Comparison of ENCODE assay signal across 22 mouse cellular contexts in genomic region chr5:21687042-21687441, GRCm38 (mm10). TPM values are rescaled to one million over a fixed set of nuclear protein-coding genes. Genes with fewer than 3 reads are reported as not detected.
DNase-seq lines count a peak whose midpoint lies in the region; ATAC-seq and TF ChIP-seq lines count a peak whose summit lies in the region.
"Had no signal": no experiment of that assay in that cellular context is flagged by ENCODE, and none has a peak within 500 bp of the region (broad histone marks: within the 10 kb centered on the region; RNA-seq: fewer than 3 reads in every experiment).

No protein-coding gene starts in this region.

- H3K27ac ChIP-seq in liver, embryonic 13.5 days: no peak overlapping the region
- H3K27ac ChIP-seq in lung, postnatal 0 days (ENCODE audit: low read length): no peak overlapping the region
- H3K27ac ChIP-seq: embryonic facial prominence, embryonic 13.5 days; forebrain, embryonic 15.5 days; gastrocnemius, adult 2 months; lung, embryonic 15.5 days; midbrain, embryonic 15.5 days; neural tube, embryonic 15.5 days; stomach, embryonic 15.5 days had no signal

- TF ChIP-seq EP300 in lung, postnatal 0 days (IDR thresholded peaks at IDR 0.05): no peak

- H3K9ac ChIP-seq in liver, embryonic 13.5 days: no peak overlapping the region; the same call in 1 of the 2 replicates
- no peak overlapping the region for H3K9ac ChIP-seq in lung, postnatal 0 days (replicated peaks; ENCODE audit: low read depth)
- H3K9ac ChIP-seq: embryonic facial prominence, embryonic 13.5 days; forebrain, embryonic 15.5 days; lung, embryonic 15.5 days; midbrain, embryonic 15.5 days; neural tube, embryonic 15.5 days; stomach, embryonic 15.5 days had no signal

- DNase-seq in heart, adult 11 months: peak; percentile 75
- no peak for DNase-seq in heart, adult 8-10 months (ENCODE audit: low spot score)
- DNase-seq in left cerebral cortex, postnatal 14 days (ENCODE audit: low spot score in 2 of 2): peak; percentile 36 to 53
- DNase-seq in left cerebral cortex, adult 18-20 months (ENCODE audit: low spot score in 2 of 2): no peak
- peak; percentile 54 for DNase-seq in MEL-GATA-1-ER (ENCODE audit: extremely low read depth, low read depth)
- no peak for DNase-seq in liver, embryonic 13.5 days
- DNase-seq in lung, postnatal 0 days (ENCODE audit: low spot score): no peak
- no peak for DNase-seq in right cerebral cortex, adult 18-20 months
- DNase-seq: adrenal gland, adult 2 months; cerebellum, postnatal 14 days; gastrocnemius, adult 2 months; kidney, adult 9 months; kidney, postnatal 25 days; left cerebral cortex, postnatal 4 days; thymus, adult 2 months had no signal

- H3K4me1 ChIP-seq in liver, embryonic 13.5 days (replicated peaks): 0 out of 2 replicates have a peak, but pooled peaks cover 9% of the 10 kb centered on the region
- no peaks in the 10 kb centered on the region for H3K4me1 ChIP-seq in lung, postnatal 0 days (ENCODE audit: insufficient read depth, low read depth, low read length)
- H3K4me1 ChIP-seq: forebrain, embryonic 15.5 days; lung, embryonic 15.5 days; midbrain, embryonic 15.5 days; neural tube, embryonic 15.5 days; stomach, embryonic 15.5 days had no signal

- TF ChIP-seq CTCF in lung, postnatal 0 days (IDR thresholded peaks at IDR 0.05): no peak

- no peaks in the 10 kb centered on the region for H3K9me3 ChIP-seq in liver, embryonic 13.5 days (replicated peaks)
- no peaks in the 10 kb centered on the region for H3K9me3 ChIP-seq in lung, postnatal 0 days (ENCODE audit: low read length)
- H3K9me3 ChIP-seq: embryonic facial prominence, embryonic 13.5 days; forebrain, embryonic 15.5 days; lung, embryonic 15.5 days; midbrain, embryonic 15.5 days; neural tube, embryonic 15.5 days; stomach, embryonic 15.5 days had no signal

- H3K4me3 ChIP-seq in liver, embryonic 13.5 days (replicated peaks): no peak overlapping the region
- no peak overlapping the region for H3K4me3 ChIP-seq in lung, postnatal 0 days (ENCODE audit: low read depth, low read length)
- H3K4me3 ChIP-seq: embryonic facial prominence, embryonic 13.5 days; forebrain, embryonic 15.5 days; gastrocnemius, adult 2 months; lung, embryonic 15.5 days; midbrain, embryonic 15.5 days; neural tube, embryonic 15.5 days; stomach, embryonic 15.5 days had no signal

- no peaks in the 10 kb centered on the region for H3K36me3 ChIP-seq in liver, embryonic 13.5 days
- H3K36me3 ChIP-seq in lung, postnatal 0 days (ENCODE audit: insufficient read depth, low read length): no peaks in the 10 kb centered on the region
- H3K36me3 ChIP-seq: embryonic facial prominence, embryonic 13.5 days; lung, embryonic 15.5 days; midbrain, embryonic 15.5 days; neural tube, embryonic 15.5 days; stomach, embryonic 15.5 days had no signal

- WGBS in liver, embryonic 13.5 days (ENCODE audit: insufficient replicate concordance): 19% methylated on average over 4 of the region's 4 CpGs
- WGBS in lung, postnatal 0 days: 56% methylated on average over 4 of the region's 4 CpGs

- intact Hi-C loops in left cerebral cortex, postnatal 14 days (cut with DNase I): no loop called here

- H3K27me3 ChIP-seq in liver, embryonic 13.5 days: no peaks in the 10 kb centered on the region
- no peaks in the 10 kb centered on the region for H3K27me3 ChIP-seq in lung, postnatal 0 days (replicated peaks; ENCODE audit: insufficient read depth, low read length)
- H3K27me3 ChIP-seq: embryonic facial prominence, embryonic 13.5 days; forebrain, embryonic 15.5 days; lung, embryonic 15.5 days; midbrain, embryonic 15.5 days; neural tube, embryonic 15.5 days; stomach, embryonic 15.5 days had no signal

- 0 out of 2 replicates have a peak, but pooled peaks have one; percentile 51 for ATAC-seq in liver, embryonic 13.5 days (ENCODE audit: low read depth)
- ATAC-seq in lung, postnatal 0 days: no peak
- ATAC-seq: forebrain, embryonic 15.5 days; midbrain, embryonic 15.5 days had no signal

- no peak overlapping the region for H3K4me2 ChIP-seq in liver, embryonic 13.5 days
- H3K4me2 ChIP-seq in lung, postnatal 0 days (replicated peaks; ENCODE audit: low read depth, low read length): no peak overlapping the region
- H3K4me2 ChIP-seq: embryonic facial prominence, embryonic 13.5 days; forebrain, embryonic 15.5 days; lung, embryonic 15.5 days; midbrain, embryonic 15.5 days; neural tube, embryonic 15.5 days; stomach, embryonic 15.5 days had no signal

RNA-seq across cellular contexts. Expression of gene Napepld, which starts 14.2 kb away (rescaled TPM):
- 1 to 10 TPM; 5.0 to 7.0 (median 6.8) TPM for total RNA-seq in heart, adult 8-10 months (2022)
- 1 to 10 TPM; 8.6 to 9.0 TPM for total RNA-seq in left cerebral cortex, postnatal 14 days (2021)
- total RNA-seq in left cerebral cortex, adult 18-20 months (2021): 10 to 100 TPM; 16.0 to 16.4 TPM
- 1.2 and 1.9 TPM in 2 replicates for polyA plus RNA-seq in liver, embryonic 13.5 days (2015; fragmentation: Nextera tagmentation; extraction: Ambion mirVana)
- polyA plus RNA-seq in lung, postnatal 0 days (2015; fragmentation: Nextera tagmentation; extraction: Ambion mirVana): 2.1 and 2.5 TPM in 2 replicates

RNA-seq across cellular contexts. Expression of gene Armc10, which starts 41.4 kb away (rescaled TPM):
- 1 to 10 TPM; 7.5 to 8.3 (median 7.8) TPM for total RNA-seq in heart, adult 8-10 months (2022)
- total RNA-seq in left cerebral cortex, postnatal 14 days (2021): 10 to 100 TPM; 20.4 to 22.1 TPM
- 10 to 100 TPM; 22.2 to 24.5 TPM for total RNA-seq in left cerebral cortex, adult 18-20 months (2021)
- 9.8 and 10.8 TPM in 2 replicates for polyA plus RNA-seq in liver, embryonic 13.5 days (2015; fragmentation: Nextera tagmentation; extraction: Ambion mirVana)
- polyA plus RNA-seq in lung, postnatal 0 days (2015; fragmentation: Nextera tagmentation; extraction: Ambion mirVana): 30.1 and 33.4 TPM in 2 replicates

RNA-seq across cellular contexts. Expression of gene Fbxl13, which starts 41.6 kb away (rescaled TPM):
- not detected for total RNA-seq in heart, adult 8-10 months (2022)
- total RNA-seq in left cerebral cortex, postnatal 14 days (2021): under 1 TPM; 0.33 to 0.36 TPM
- total RNA-seq in left cerebral cortex, adult 18-20 months (2021): under 1 TPM; 0.16 to 0.28 TPM
- polyA plus RNA-seq in liver, embryonic 13.5 days (2015; fragmentation: Nextera tagmentation; extraction: Ambion mirVana): 0.13 and 0.22 TPM in 2 replicates
- 1.1 and 1.2 TPM in 2 replicates for polyA plus RNA-seq in lung, postnatal 0 days (2015; fragmentation: Nextera tagmentation; extraction: Ambion mirVana)
- polyA plus RNA-seq: liver, adult 2 months had no signal

RNA-seq across cellular contexts. Expression of gene Pmpcb, which starts 49.9 kb away (rescaled TPM):
- total RNA-seq in heart, adult 8-10 months (2022): 100 to 1,000 TPM; 289 to 312 (median 300) TPM
- 10 to 100 TPM; 68.6 to 69.7 TPM for total RNA-seq in left cerebral cortex, postnatal 14 days (2021)
- total RNA-seq in left cerebral cortex, adult 18-20 months (2021): 10 to 100 TPM; 74.5 to 77.2 TPM
- 51.5 and 58.1 TPM in 2 replicates for polyA plus RNA-seq in liver, embryonic 13.5 days (2015; fragmentation: Nextera tagmentation; extraction: Ambion mirVana)
- 41.8 and 49.0 TPM in 2 replicates for polyA plus RNA-seq in lung, postnatal 0 days (2015; fragmentation: Nextera tagmentation; extraction: Ambion mirVana)

Comparison
In these comparisons a context has a peak if more than half of its experiments do, and no peak if none do; other contexts are left out.
1. DNase-seq: peak in heart, adult 11 months (single experiment), left cerebral cortex, postnatal 14 days (2 of 2) and MEL-GATA-1-ER (single experiment); none in heart, adult 8-10 months (single experiment), left cerebral cortex, adult 18-20 months (0 of 2), liver, embryonic 13.5 days (single experiment), lung, postnatal 0 days (single experiment) and right cerebral cortex, adult 18-20 months (single experiment).